In genomic region chr14:115371131-115371530, GRCm38 (mm10) we compare ENCODE assay signal across 9 mouse cellular contexts.
DNase-seq lines count a peak whose midpoint lies in the region; ATAC-seq and TF ChIP-seq lines count a peak whose summit lies in the region.
"Had no signal": no experiment of that assay in that cellular context is flagged by ENCODE, and none has a peak within 500 bp of the region (broad histone marks: within the 10 kb centered on the region; RNA-seq: fewer than 3 reads in every experiment).

No protein-coding gene starts in this region.

- in situ Hi-C loops in ES-E14 (cut with MboI; ENCODE audit: low sequenced_read_pairs in 2 of 2, unreplicated experiment in 2 of 2): no loop called here

- H3K9ac ChIP-seq in ES-E14 (ENCODE audit: insufficient read depth, low read depth, low read length, poor library complexity, severe bottlenecking): no peak overlapping the region
- H3K9ac ChIP-seq in midbrain, embryonic 11.5 days (ENCODE audit: low read length): no peak overlapping the region
- H3K9ac ChIP-seq: limb, embryonic 13.5 days had no signal

- WGBS in midbrain, embryonic 11.5 days: 11% methylated on average over 1 of the region's 1 CpGs

- no peaks in the 10 kb centered on the region for H3K36me3 ChIP-seq in ES-E14 (ENCODE audit: control insufficient read depth, insufficient read depth, low read length, poor library complexity, severe bottlenecking)
- no peaks in the 10 kb centered on the region for H3K36me3 ChIP-seq in midbrain, embryonic 11.5 days (ENCODE audit: control insufficient read depth, insufficient read depth, low read length)
- H3K36me3 ChIP-seq: limb, embryonic 13.5 days had no signal

- H3K4me1 ChIP-seq in ES-E14 (ENCODE audit: control insufficient read depth in 2 of 2, insufficient read depth in 2 of 2, low read length in 2 of 2, poor library complexity in 1 of 2): no peaks in the 10 kb centered on the region
- no peaks in the 10 kb centered on the region for H3K4me1 ChIP-seq in midbrain, embryonic 11.5 days (ENCODE audit: control insufficient read depth, insufficient read depth, low read length)
- H3K4me1 ChIP-seq: limb, embryonic 13.5 days had no signal

- no peaks in the 10 kb centered on the region for H3K27me3 ChIP-seq in midbrain, embryonic 11.5 days (ENCODE audit: control insufficient read depth, insufficient read depth, low read length)
- H3K27me3 ChIP-seq: limb, embryonic 13.5 days had no signal

- peak; percentile 61 for DNase-seq in CD4-positive, CD25-positive, alpha-beta regulatory T cell, adult 2 months (ENCODE audit: low read depth, low spot score)
- peak; percentile 19 for DNase-seq in layer of hippocampus, adult 11-12 months (ENCODE audit: low spot score)
- DNase-seq in layer of hippocampus, postnatal 36 days: no peak
- peak; percentile 24 for DNase-seq in ES-E14 (ENCODE audit: low read depth, low spot score)
- peak; percentile 45 to 69 for DNase-seq in kidney, postnatal 25 days
- DNase-seq in midbrain, embryonic 11.5 days (ENCODE audit: low spot score, missing footprints): no peak

- H3K9me3 ChIP-seq in ES-E14 (ENCODE audit: control insufficient read depth, insufficient read depth, low read depth, low read length): no peaks in the 10 kb centered on the region
- no peaks in the 10 kb centered on the region for H3K9me3 ChIP-seq in midbrain, embryonic 11.5 days (ENCODE audit: control insufficient read depth, low read length)
- H3K9me3 ChIP-seq: limb, embryonic 13.5 days had no signal

- no peak overlapping the region for H3K27ac ChIP-seq in ES-E14 (ENCODE audit: insufficient read depth, low read depth, low read length, poor library complexity, severe bottlenecking)
- no peak overlapping the region for H3K27ac ChIP-seq in midbrain, embryonic 11.5 days (ENCODE audit: low read depth, low read length)
- H3K27ac ChIP-seq: limb, embryonic 13.5 days had no signal

- ATAC-seq in CD4-positive, CD25-positive, alpha-beta regulatory T cell, adult 4 months: no peak
- no peak for ATAC-seq in midbrain, embryonic 11.5 days (ENCODE audit: low FRiP score)
- ATAC-seq in inflammation-experienced regulatory T-cells, adult 6 months: no peak

- no peak overlapping the region for H3K4me2 ChIP-seq in midbrain, embryonic 11.5 days
- H3K4me2 ChIP-seq: limb, embryonic 13.5 days had no signal

- H3K4me3 ChIP-seq in ES-E14 (ENCODE audit: insufficient read depth in 1 of 2, low read depth in 1 of 2, low read length in 2 of 2, poor library complexity in 1 of 2, severe bottlenecking in 1 of 2): no peak overlapping the region
- H3K4me3 ChIP-seq in midbrain, embryonic 11.5 days (ENCODE audit: low read depth, low read length): no peak overlapping the region
- H3K4me3 ChIP-seq: limb, embryonic 13.5 days had no signal

TF ChIP-seq in ES-E14, 5 proteins besides CTCF, POLR2A, EP300 and RAD21:
- TF ChIP-seq MAFK (IDR thresholded peaks at IDR 0.05; ENCODE audit: insufficient read depth, low read depth, low read length) (no peak), CHD2 (IDR thresholded peaks at IDR 0.05; ENCODE audit: low read depth, low read length) (no peak), HCFC1 (IDR thresholded peaks at IDR 0.05; ENCODE audit: borderline replicate concordance, insufficient read depth, low read length) (no peak), ZNF384 (IDR thresholded peaks at IDR 0.05; ENCODE audit: low read depth, low read length) (no peak)

Comparison
In these comparisons a context has a peak if more than half of its experiments do, and no peak if none do; other contexts are left out.
1. DNase-seq: peak in CD4-positive, CD25-positive, alpha-beta regulatory T cell, adult 2 months (single experiment), layer of hippocampus, adult 11-12 months (single experiment), ES-E14 (single experiment) and kidney, postnatal 25 days (2 of 2); none in layer of hippocampus, postnatal 36 days (0 of 2) and midbrain, embryonic 11.5 days (single experiment).